Mouse (Mus musculus): ENCODE results near the gene Ttc7b. TPM values are rescaled to one million over a fixed set of nuclear protein-coding genes. Genes with fewer than 3 reads are reported as not detected.

Ttc7b gene
- total and polyA plus RNA-seq, 3 experiments, result 11.7 to 23.7 TPM; not detected in 1

GRCm38 (mm10) chr12:100389878-100390710 is 130.5 kb downstream of the Ttc7b start:
- H3K27me3 ChIP-seq (ENCODE audit: control insufficient read depth in 1 of 2, insufficient read depth in 2 of 2, low read length in 2 of 2), result no peaks in the 10 kb centered on the region
- no peak for TF ChIP-seq POLR2AphosphoS2 (IDR thresholded peaks at IDR 0.05; ENCODE audit: low read length)
- TF ChIP-seq ZC3H11A (IDR thresholded peaks at IDR 0.05; ENCODE audit: low read depth, low read length), result no peak
- no peak for TF ChIP-seq MAFK (IDR thresholded peaks at IDR 0.05; ENCODE audit: borderline replicate concordance, low read depth, low read length)
- no peaks in the 10 kb centered on the region for H3K9me3 ChIP-seq (replicated peaks; ENCODE audit: insufficient read depth, low read length)
- H3K79me2 ChIP-seq (ENCODE audit: control insufficient read depth, insufficient read depth, low read length, poor library complexity), result no peaks in the 10 kb centered on the region
- no peak overlapping the region for H3K27ac ChIP-seq (ENCODE audit: control insufficient read depth, low read depth, low read length)
- no peak for DNase-seq (ENCODE audit: low read depth, low spot score)
- no peaks in the 10 kb centered on the region for H3K4me1 ChIP-seq (ENCODE audit: control insufficient read depth in 1 of 2, insufficient read depth in 2 of 2, low read length in 2 of 2)
- no peak overlapping the region for H3K9ac ChIP-seq (ENCODE audit: control insufficient read depth, low read depth, low read length, poor library complexity, severe bottlenecking)
- H3K4me3 ChIP-seq (ENCODE audit: control insufficient read depth in 1 of 2, insufficient read depth in 1 of 2, low read depth in 2 of 2, low read length in 2 of 2), result no peak overlapping the region
- H3K36me3 ChIP-seq (ENCODE audit: control insufficient read depth in 1 of 2, insufficient read depth in 2 of 2, low read length in 2 of 2), result peaks cover 0 to 2% of the 10 kb centered on the region in 2 experiments; a peak in 2 of 4 replicates

GRCm38 (mm10) chr12:100386259-100386658 is 134.4 kb downstream of the Ttc7b start:
- Histone ChIP-seq H3K79me2 (ENCODE audit: control insufficient read depth, insufficient read depth, low read length, poor library complexity) (no peaks in the 10 kb centered on the region), H3K9ac (ENCODE audit: control insufficient read depth, low read depth, low read length, poor library complexity, severe bottlenecking) (no peak overlapping the region), H3K9me3 (replicated peaks; ENCODE audit: insufficient read depth, low read length) (no peaks in the 10 kb centered on the region), H3K36me3 (ENCODE audit: control insufficient read depth in 1 of 2, insufficient read depth in 2 of 2, low read length in 2 of 2) (peaks cover 0 to 6% of the 10 kb centered on the region in 2 experiments; a peak in 2 of 4 replicates), H3K4me1 (ENCODE audit: control insufficient read depth in 1 of 2, insufficient read depth in 2 of 2, low read length in 2 of 2) (no peaks in the 10 kb centered on the region), H3K27ac (ENCODE audit: control insufficient read depth, low read depth, low read length) (no peak overlapping the region), H3K4me3 (ENCODE audit: control insufficient read depth in 1 of 2, insufficient read depth in 1 of 2, low read depth in 2 of 2, low read length in 2 of 2) (no peak overlapping the region), H3K27me3 (ENCODE audit: control insufficient read depth in 1 of 2, insufficient read depth in 2 of 2, low read length in 2 of 2) (no peaks in the 10 kb centered on the region)
- peak; percentile 16 for DNase-seq (ENCODE audit: low read depth, low spot score)
- no peak for TF ChIP-seq TBP (IDR thresholded peaks at IDR 0.05; ENCODE audit: low read depth, low read length)

GRCm38 (mm10) chr12:100382526-100382925 is 138.1 kb downstream of the Ttc7b start:
- H3K27ac ChIP-seq (ENCODE audit: control insufficient read depth, low read depth, low read length), result no peak overlapping the region
- H3K36me3 ChIP-seq (ENCODE audit: control insufficient read depth in 1 of 2, insufficient read depth in 2 of 2, low read length in 2 of 2), result peaks cover 0 to 6% of the 10 kb centered on the region in 2 experiments; a peak in 2 of 4 replicates
- no peak for DNase-seq (ENCODE audit: low read depth, low spot score)
- no peaks in the 10 kb centered on the region for H3K9me3 ChIP-seq (replicated peaks; ENCODE audit: insufficient read depth, low read length)
- H3K4me1 ChIP-seq (ENCODE audit: control insufficient read depth in 1 of 2, insufficient read depth in 2 of 2, low read length in 2 of 2), result no peaks in the 10 kb centered on the region
- no peak overlapping the region for H3K9ac ChIP-seq (ENCODE audit: control insufficient read depth, low read depth, low read length, poor library complexity, severe bottlenecking)
- H3K27me3 ChIP-seq (ENCODE audit: control insufficient read depth in 1 of 2, insufficient read depth in 2 of 2, low read length in 2 of 2), result no peaks in the 10 kb centered on the region
- no peak for TF ChIP-seq USF2 (IDR thresholded peaks at IDR 0.05; ENCODE audit: borderline replicate concordance in 1 of 2, insufficient read depth in 1 of 2, low read depth in 1 of 2, low read length in 2 of 2)
- no peak for TF ChIP-seq POLR2AphosphoS2 (IDR thresholded peaks at IDR 0.05; ENCODE audit: low read length)
- TF ChIP-seq EP300 (IDR thresholded peaks at IDR 0.05; ENCODE audit: low read depth in 1 of 2, low read length in 2 of 2), result no peak
- no peak for TF ChIP-seq BHLHE40 (IDR thresholded peaks at IDR 0.05; ENCODE audit: borderline replicate concordance, low read depth, low read length)
- TF ChIP-seq NELFE (IDR thresholded peaks at IDR 0.05; ENCODE audit: low read depth, low read length), result no peak
- TF ChIP-seq MYC (IDR thresholded peaks at IDR 0.05; ENCODE audit: low read depth, low read length), result no peak
- TF ChIP-seq ELF1 (IDR thresholded peaks at IDR 0.05; ENCODE audit: low read depth, low read length), result no peak
- TF ChIP-seq ZC3H11A (IDR thresholded peaks at IDR 0.05; ENCODE audit: low read depth, low read length), result no peak
- TF ChIP-seq GABPA (IDR thresholded peaks at IDR 0.05; ENCODE audit: low read depth, low read length), result no peak
- no peak for TF ChIP-seq MEF2A (IDR thresholded peaks at IDR 0.05; ENCODE audit: extremely low read depth, insufficient replicate concordance, low read depth, low read length, poor library complexity, severe bottlenecking)
- no peak for TF ChIP-seq RCOR1 (IDR thresholded peaks at IDR 0.05; ENCODE audit: low read depth, low read length)
- no peak for TF ChIP-seq GATA1 (IDR thresholded peaks at IDR 0.05; ENCODE audit: low read depth, low read length)
- TF ChIP-seq CHD2 (IDR thresholded peaks at IDR 0.05; ENCODE audit: low read length), result no peak
- no peak for TF ChIP-seq ZKSCAN1 (IDR thresholded peaks at IDR 0.05; ENCODE audit: low read depth, low read length)
- no peak for TF ChIP-seq ZMIZ1 (IDR thresholded peaks at IDR 0.05; ENCODE audit: low read depth, low read length)
- no peak for TF ChIP-seq SMC3 (IDR thresholded peaks at IDR 0.05; ENCODE audit: low read depth, low read length)
- no peak for TF ChIP-seq JUND (IDR thresholded peaks at IDR 0.05; ENCODE audit: low read depth, low read length)
- no peak for TF ChIP-seq TAL1 (IDR thresholded peaks at IDR 0.05; ENCODE audit: low read length)
- no peaks in the 10 kb centered on the region for H3K79me2 ChIP-seq (ENCODE audit: control insufficient read depth, insufficient read depth, low read length, poor library complexity)
- no peak overlapping the region for H3K4me3 ChIP-seq (ENCODE audit: control insufficient read depth in 1 of 2, insufficient read depth in 1 of 2, low read depth in 2 of 2, low read length in 2 of 2)
